22 mouse cellular contexts compared by ENCODE assay signal in genomic region chr1:87687009-87687408, GRCm38 (mm10).
DNase-seq lines count a peak whose midpoint lies in the region; ATAC-seq and TF ChIP-seq lines count a peak whose summit lies in the region.
"Had no signal": no experiment of that assay in that cellular context is flagged by ENCODE, and none has a peak within 500 bp of the region (broad histone marks: within the 10 kb centered on the region; RNA-seq: fewer than 3 reads in every experiment).

No protein-coding gene starts in this region.

- no peaks in the 10 kb centered on the region for H3K27me3 ChIP-seq in ES-Bruce4 (ENCODE audit: control insufficient read depth, insufficient read depth, low read length, poor library complexity, severe bottlenecking)
- H3K27me3 ChIP-seq in limb, embryonic 13.5 days = no peaks in the 10 kb centered on the region
- no peaks in the 10 kb centered on the region for H3K27me3 ChIP-seq in intestine, embryonic 16.5 days (replicated peaks; ENCODE audit: control insufficient read depth, insufficient read depth, low read length)
- no peaks in the 10 kb centered on the region for H3K27me3 ChIP-seq in intestine, embryonic 15.5 days (replicated peaks)
- H3K27me3 ChIP-seq: CH12.LX; embryonic facial prominence, embryonic 13.5 days; forebrain, embryonic 13.5 days; hindbrain, embryonic 12.5 days had no signal

- peaks cover 50% of the 10 kb centered on the region for H3K36me3 ChIP-seq in ES-Bruce4 (ENCODE audit: control insufficient read depth, insufficient read depth, low read length, poor library complexity, severe bottlenecking)
- H3K36me3 ChIP-seq in limb, embryonic 13.5 days = no peaks in the 10 kb centered on the region
- no peaks in the 10 kb centered on the region for H3K36me3 ChIP-seq in intestine, embryonic 16.5 days (ENCODE audit: control insufficient read depth, insufficient read depth, low read length)
- no peaks in the 10 kb centered on the region for H3K36me3 ChIP-seq in intestine, embryonic 15.5 days
- H3K36me3 ChIP-seq: embryonic facial prominence, embryonic 13.5 days; forebrain, embryonic 10.5 days; hindbrain, embryonic 12.5 days had no signal

- ATAC-seq in limb, embryonic 13.5 days (ENCODE audit: low FRiP score, low read depth) = peak; percentile 51; the same call in 1 of the 2 replicates
- no peak for ATAC-seq in intestine, embryonic 16.5 days
- no peak for ATAC-seq in intestine, embryonic 15.5 days
- ATAC-seq: forebrain, embryonic 13.5 days; forebrain, embryonic 16.5 days had no signal

- 21% methylated on average over 1 of the region's 1 CpGs for WGBS in limb, embryonic 13.5 days
- WGBS in intestine, embryonic 16.5 days = 43% methylated on average over 1 of the region's 1 CpGs
- WGBS in intestine, embryonic 15.5 days = 26% methylated on average over 1 of the region's 1 CpGs

- no peak overlapping the region for H3K4me2 ChIP-seq in limb, embryonic 13.5 days (replicated peaks)
- H3K4me2 ChIP-seq in intestine, embryonic 16.5 days (ENCODE audit: low read depth, low read length) = no peak overlapping the region
- no peak overlapping the region for H3K4me2 ChIP-seq in intestine, embryonic 15.5 days (replicated peaks)
- H3K4me2 ChIP-seq: embryonic facial prominence, embryonic 13.5 days; forebrain, embryonic 13.5 days; heart, embryonic 11.5 days; hindbrain, embryonic 12.5 days had no signal

- TF ChIP-seq EP300 in ES-Bruce4 (IDR thresholded peaks at IDR 0.05; ENCODE audit: insufficient read depth, low read depth, low read length) = peak; percentile 49; the same call in 1 of the 2 replicates

- peaks cover 8% of the 10 kb centered on the region; the same call in 1 of the 2 replicates for H3K9me3 ChIP-seq in ES-Bruce4 (replicated peaks; ENCODE audit: control insufficient read depth, insufficient read depth, low read length, poor library complexity, severe bottlenecking)
- H3K9me3 ChIP-seq in limb, embryonic 13.5 days = no peaks in the 10 kb centered on the region
- H3K9me3 ChIP-seq in intestine, embryonic 16.5 days (ENCODE audit: control insufficient read depth, low read length) = peaks cover 6% of the 10 kb centered on the region
- no peaks in the 10 kb centered on the region for H3K9me3 ChIP-seq in intestine, embryonic 15.5 days
- H3K9me3 ChIP-seq: embryonic facial prominence, embryonic 13.5 days; forebrain, embryonic 10.5 days; hindbrain, embryonic 12.5 days had no signal

- H3K27ac ChIP-seq in left cerebral cortex, adult 2 months = peak overlapping the region; percentile 84
- no peak overlapping the region for H3K27ac ChIP-seq in ES-Bruce4 (ENCODE audit: insufficient read depth, low read length)
- no peak overlapping the region for H3K27ac ChIP-seq in limb, embryonic 13.5 days
- no peak overlapping the region for H3K27ac ChIP-seq in intestine, embryonic 16.5 days (ENCODE audit: low read length)
- H3K27ac ChIP-seq in intestine, embryonic 15.5 days = no peak overlapping the region
- H3K27ac ChIP-seq: forebrain, embryonic 10.5 days; forebrain, embryonic 13.5 days; gastrocnemius, adult 2 months; hindbrain, embryonic 12.5 days had no signal

- peaks cover 8% of the 10 kb centered on the region for H3K4me1 ChIP-seq in ES-Bruce4 (ENCODE audit: control insufficient read depth, insufficient read depth, low read length)
- H3K4me1 ChIP-seq in limb, embryonic 13.5 days = peaks cover 6% of the 10 kb centered on the region; the same call in 1 of the 2 replicates
- no peaks in the 10 kb centered on the region for H3K4me1 ChIP-seq in intestine, embryonic 16.5 days (ENCODE audit: control insufficient read depth, insufficient read depth, low read length)
- H3K4me1 ChIP-seq in intestine, embryonic 15.5 days (replicated peaks) = no peaks in the 10 kb centered on the region
- H3K4me1 ChIP-seq: embryonic facial prominence, embryonic 13.5 days; forebrain, embryonic 10.5 days; forebrain, embryonic 13.5 days; hindbrain, embryonic 12.5 days had no signal

- no peak for TF ChIP-seq CTCF in left cerebral cortex, adult 2 months (IDR thresholded peaks at IDR 0.05)
- TF ChIP-seq CTCF in ES-Bruce4 (IDR thresholded peaks at IDR 0.05; ENCODE audit: low read depth, low read length) = no peak

- DNase-seq in left cerebral cortex, adult 2 months (ENCODE audit: extremely low spot score in 1 of 2, low spot score in 2 of 2) = no peak
- no peak for DNase-seq in left cerebral cortex, postnatal 14 days (ENCODE audit: low spot score in 2 of 2)
- peak; percentile 69 for DNase-seq in R1 (ENCODE audit: low read depth, low spot score)
- DNase-seq: B cell, adult 2 months; cerebellum, adult 11 months; cerebellum, adult 2 months; cerebellum, adult 9-11 months; cerebellum, postnatal 25 days; gastrocnemius, adult 2 months; gastrocnemius, postnatal 14 days; heart, adult 11 months had no signal

- H3K4me3 ChIP-seq in left cerebral cortex, adult 2 months = no peak overlapping the region
- no peak overlapping the region for H3K4me3 ChIP-seq in ES-Bruce4 (ENCODE audit: low read depth, low read length)
- H3K4me3 ChIP-seq in limb, embryonic 13.5 days = no peak overlapping the region
- no peak overlapping the region for H3K4me3 ChIP-seq in intestine, embryonic 16.5 days (ENCODE audit: low read length)
- H3K4me3 ChIP-seq in intestine, embryonic 15.5 days (replicated peaks) = no peak overlapping the region
- H3K4me3 ChIP-seq: embryonic facial prominence, embryonic 13.5 days; forebrain, embryonic 10.5 days; forebrain, embryonic 13.5 days; gastrocnemius, adult 2 months; hindbrain, embryonic 12.5 days had no signal

- intact Hi-C loops in left cerebral cortex, adult 2 months (cut with DNase I) = no loop called here
- intact Hi-C loops in left cerebral cortex, postnatal 14 days (cut with DNase I) = no loop called here

- TF ChIP-seq POLR2A in ES-Bruce4 (IDR thresholded peaks at IDR 0.05; ENCODE audit: insufficient read depth, low read length) = no peak

- H3K9ac ChIP-seq in ES-Bruce4 (ENCODE audit: low read depth, poor library complexity, severe bottlenecking) = no peak overlapping the region
- H3K9ac ChIP-seq in limb, embryonic 13.5 days = no peak overlapping the region
- H3K9ac ChIP-seq in intestine, embryonic 16.5 days (ENCODE audit: low read depth, low read length) = no peak overlapping the region
- no peak overlapping the region for H3K9ac ChIP-seq in intestine, embryonic 15.5 days
- H3K9ac ChIP-seq: embryonic facial prominence, embryonic 13.5 days; forebrain, embryonic 13.5 days; hindbrain, embryonic 12.5 days had no signal
